Mouse (Mus musculus) forebrain, embryonic 12.5 days (tissue): ENCODE data around the gene Izumo4. TPM values are rescaled to one million over a fixed set of nuclear protein-coding genes. Genes with fewer than 3 reads are reported as not detected.
A peak's percentile ranks its signal among the peaks of the same experiment; 100 is the strongest.

ENCODE experiments used
- ATAC-seq: fragments of 200-750 bp; cut with Nextera tagmentation; 2 replicates; pipeline ENCODE4 v1.8.0; 2017; ENCODE audit warnings: moderate TSS enrichment; ENCODE audit not compliant: low FRiP score
- H3K27ac ChIP-seq: fragments of 300-500 bp; sonication (generic); 2 replicates; pipeline ENCODE4 v1.5.1; 2016; ENCODE audit warnings: mild to moderate bottlenecking
- H3K27me3 ChIP-seq: fragments of 300-500 bp; sonication (generic); 2 replicates; pipeline ENCODE4 v1.6.1; 2016; ENCODE audit warnings: mild to moderate bottlenecking
- H3K36me3 ChIP-seq: fragments of 300-500 bp; sonication (generic); replicated peaks from 2 replicates; pipeline ENCODE4 v1.6.1; 2016; ENCODE audit warnings: mild to moderate bottlenecking
- H3K4me1 ChIP-seq: fragments of 300-500 bp; sonication (generic); 2 replicates; pipeline ENCODE4 v1.6.1; 2016
- H3K4me2 ChIP-seq: fragments of 300-500 bp; sonication (generic); 2 replicates; pipeline ENCODE4 v1.6.1; 2016; ENCODE audit warnings: mild to moderate bottlenecking, moderate library complexity
- H3K4me3 ChIP-seq: fragments of 300-500 bp; sonication (generic); replicated peaks from 2 replicates; pipeline ENCODE4 v1.5.1; 2016; ENCODE audit warnings: mild to moderate bottlenecking
- H3K9ac ChIP-seq: fragments of 300-500 bp; sonication (generic); 2 replicates; pipeline ENCODE4 v1.6.1; 2016; ENCODE audit warnings: mild to moderate bottlenecking
- H3K9me3 ChIP-seq: fragments of 300-500 bp; sonication (generic); 2 replicates; pipeline ENCODE4 v1.6.1; 2016
- WGBS: fragments of 180-500 bp; shearing (Covaris S2); methylation state at CpG from one replicate; pipeline ENCODE4 v1.1.7; 2016; 5-methylcytosine and 5-hydroxymethylcytosine counted together
- polyA plus RNA-seq: library from polyadenylated mRNA; unstranded; fragments of >200 nt; fragmentation: Nextera tagmentation; extraction: Ambion mirVana; gene quantifications from 2 replicates; pipeline ENCODE4 v1.2.1, GENCODE M21; 2016

The Izumo4 gene
- polyA plus RNA-seq, 1 experiment from 2014 or later: 21.6 TPM

DNA sequence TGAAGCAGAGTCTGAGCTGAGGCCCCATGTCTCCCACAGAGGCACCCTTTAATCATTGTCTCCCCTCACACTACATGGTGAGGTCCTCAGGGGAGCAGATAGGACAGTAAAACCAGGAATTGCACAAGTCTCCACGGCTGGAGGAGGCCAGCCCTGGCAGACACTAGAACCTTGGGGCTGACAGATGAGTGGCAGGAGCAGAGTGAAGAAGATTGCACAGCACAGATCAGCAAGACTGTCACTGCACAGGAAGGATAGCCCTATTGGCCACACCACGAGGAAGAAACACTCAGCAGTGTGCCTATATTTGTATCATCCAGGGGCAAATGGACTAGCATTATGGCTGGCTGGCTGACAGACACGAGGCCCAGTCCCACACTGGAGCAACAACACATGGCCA is 8.8 kb downstream of the Izumo4 start:
- ATAC-seq: no peak
- no peak overlapping the region for H3K4me3 ChIP-seq
- no peaks in the 10 kb centered on the region for H3K27me3 ChIP-seq
- no peaks in the 10 kb centered on the region for H3K4me1 ChIP-seq
- no peaks in the 10 kb centered on the region for H3K9me3 ChIP-seq
- H3K27ac ChIP-seq: no peak overlapping the region
- peaks cover 100% of the 10 kb centered on the region for H3K36me3 ChIP-seq
- H3K4me2 ChIP-seq: no peak overlapping the region
- H3K9ac ChIP-seq: no peak overlapping the region
- WGBS: 90% methylated on average over 3 of the region's 3 CpGs

DNA sequence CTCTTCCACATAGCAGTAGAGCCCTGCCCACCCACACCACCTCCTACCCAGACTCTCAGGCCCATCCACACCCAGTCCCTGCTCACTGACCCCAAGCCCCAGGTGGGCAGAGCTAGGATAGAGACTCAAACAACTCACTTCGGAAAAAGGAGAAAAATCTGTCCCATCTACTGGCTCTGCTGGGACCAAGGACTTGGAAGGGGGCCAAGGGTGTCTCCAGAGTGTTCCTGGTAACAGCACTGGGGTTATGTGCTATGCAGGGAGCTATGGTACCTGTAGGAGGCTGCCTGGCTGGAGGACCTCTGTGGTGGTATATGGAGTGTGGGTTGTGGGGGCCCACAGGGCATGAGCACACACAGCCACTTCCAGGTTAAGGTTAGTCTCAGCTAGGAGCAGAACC is 15.3 kb downstream of the Izumo4 start:
- no peak for ATAC-seq
- Histone ChIP-seq H3K4me2 (no peak overlapping the region), H3K4me3 (no peak overlapping the region), H3K36me3 (peaks cover 98% of the 10 kb centered on the region), H3K27me3 (no peaks in the 10 kb centered on the region), H3K27ac (no peak overlapping the region), H3K4me1 (no peaks in the 10 kb centered on the region), H3K9me3 (no peaks in the 10 kb centered on the region), H3K9ac (no peak overlapping the region)
- 100% methylated on average over 1 of the region's 1 CpGs for WGBS

DNA sequence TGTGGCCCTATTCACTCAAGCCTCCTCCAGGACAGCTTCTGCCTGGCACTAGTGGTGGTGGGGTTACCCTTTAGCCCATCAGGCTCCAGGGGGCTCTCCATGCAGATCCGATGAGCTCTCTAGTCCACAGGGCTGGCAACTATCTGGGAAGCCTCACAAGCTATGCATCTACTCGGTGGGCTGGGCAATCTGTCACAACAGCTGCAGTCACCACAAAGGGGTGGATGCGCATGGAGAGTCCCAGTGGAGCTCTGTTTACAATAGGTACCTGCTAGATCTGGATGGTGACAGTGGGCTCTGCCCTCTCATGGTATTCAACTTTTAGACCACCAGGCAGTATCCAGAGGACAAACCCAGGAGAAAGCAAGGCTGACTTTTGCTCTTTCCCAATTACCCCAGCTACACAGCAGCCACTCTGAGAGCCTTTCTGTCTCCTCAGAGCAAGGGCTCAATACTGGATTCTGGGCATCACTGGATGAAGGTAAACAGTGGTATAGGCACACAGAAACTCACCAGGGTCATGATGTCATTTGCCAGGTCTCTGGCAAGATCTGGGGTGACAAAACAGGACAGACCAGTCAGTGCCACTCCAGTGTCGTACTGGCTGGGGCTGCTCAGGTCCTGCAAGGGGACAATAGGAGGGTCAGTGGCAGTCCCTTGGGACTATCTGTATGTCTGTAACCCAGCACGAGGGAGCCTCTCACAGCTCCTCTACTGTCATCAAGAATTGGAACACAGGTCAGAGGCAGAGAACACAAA is 25.6 kb downstream of the Izumo4 start:
- Histone ChIP-seq H3K4me2 (no peak overlapping the region), H3K27ac (no peak overlapping the region), H3K4me3 (no peak overlapping the region), H3K36me3 (peaks cover 98% of the 10 kb centered on the region), H3K9ac (no peak overlapping the region), H3K9me3 (no peaks in the 10 kb centered on the region), H3K27me3 (no peaks in the 10 kb centered on the region), H3K4me1 (no peaks in the 10 kb centered on the region)
- WGBS: 88% methylated on average over 5 of the region's 5 CpGs
- no peak for ATAC-seq

DNA sequence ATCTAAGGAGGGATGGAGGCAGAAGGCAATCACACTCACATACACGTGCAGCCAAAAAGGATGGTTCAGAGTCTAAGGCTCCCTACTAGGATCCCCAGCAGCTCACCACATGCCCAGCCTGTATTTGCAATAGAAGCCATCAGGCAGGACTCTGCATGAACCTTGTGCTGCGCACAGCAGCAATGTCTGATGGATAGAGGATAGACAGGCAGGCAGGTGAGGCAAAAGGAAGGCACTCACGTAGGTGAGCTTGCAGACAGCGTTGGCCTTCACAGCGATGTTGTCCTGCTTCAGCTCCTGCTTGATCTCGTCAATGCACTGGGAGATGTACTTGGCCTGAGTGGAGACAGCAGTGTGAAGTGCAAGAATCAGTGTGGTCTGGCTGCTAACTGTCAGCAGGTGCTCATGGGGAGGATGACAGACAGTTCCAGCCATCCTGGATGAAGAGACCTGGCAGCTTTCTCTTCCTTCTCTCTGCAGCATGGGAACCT is 30.7 kb downstream of the Izumo4 start:
- H3K4me2 ChIP-seq: no peak overlapping the region
- ATAC-seq: no peak
- peaks cover 79% of the 10 kb centered on the region for H3K36me3 ChIP-seq
- H3K9me3 ChIP-seq: no peaks in the 10 kb centered on the region
- H3K27me3 ChIP-seq: no peaks in the 10 kb centered on the region
- no peak overlapping the region for H3K27ac ChIP-seq
- H3K4me3 ChIP-seq: no peak overlapping the region
- 93% methylated on average over 6 of the region's 6 CpGs for WGBS
- H3K9ac ChIP-seq: no peak overlapping the region
- peaks cover 2% of the 10 kb centered on the region; the same call in 1 of the 2 replicates for H3K4me1 ChIP-seq

DNA sequence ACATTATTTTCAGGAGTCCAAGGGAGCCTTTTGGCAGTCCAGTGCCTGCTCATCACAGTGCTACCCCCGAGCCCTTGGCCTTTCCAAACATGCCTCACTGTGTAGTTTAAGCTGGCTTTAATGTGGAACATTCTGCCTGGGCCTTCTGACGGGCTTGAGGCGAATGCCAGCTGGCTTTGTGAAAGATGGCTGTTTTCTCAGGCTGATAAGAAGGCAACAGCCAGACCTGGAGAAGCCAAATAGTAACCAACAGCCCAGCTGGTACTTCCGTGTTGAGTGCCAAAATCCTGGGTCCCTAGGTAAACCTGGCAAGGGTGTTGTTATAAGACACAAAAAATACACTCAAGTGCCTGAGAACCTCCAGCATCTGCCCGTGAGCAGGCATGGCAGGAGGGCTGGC is 34.7 kb downstream of the Izumo4 start:
- peaks cover 30% of the 10 kb centered on the region for H3K4me1 ChIP-seq
- H3K4me2 ChIP-seq: no peak overlapping the region
- no peaks in the 10 kb centered on the region for H3K27me3 ChIP-seq
- no peak overlapping the region for H3K9ac ChIP-seq
- no peak for ATAC-seq
- no peaks in the 10 kb centered on the region for H3K9me3 ChIP-seq
- H3K36me3 ChIP-seq: peaks cover 38% of the 10 kb centered on the region
- 83% methylated on average over 5 of the region's 5 CpGs for WGBS
- 0 out of 2 replicates have a peak overlapping the region, but pooled peaks have one; percentile 10 for H3K27ac ChIP-seq
- no peak overlapping the region for H3K4me3 ChIP-seq

DNA sequence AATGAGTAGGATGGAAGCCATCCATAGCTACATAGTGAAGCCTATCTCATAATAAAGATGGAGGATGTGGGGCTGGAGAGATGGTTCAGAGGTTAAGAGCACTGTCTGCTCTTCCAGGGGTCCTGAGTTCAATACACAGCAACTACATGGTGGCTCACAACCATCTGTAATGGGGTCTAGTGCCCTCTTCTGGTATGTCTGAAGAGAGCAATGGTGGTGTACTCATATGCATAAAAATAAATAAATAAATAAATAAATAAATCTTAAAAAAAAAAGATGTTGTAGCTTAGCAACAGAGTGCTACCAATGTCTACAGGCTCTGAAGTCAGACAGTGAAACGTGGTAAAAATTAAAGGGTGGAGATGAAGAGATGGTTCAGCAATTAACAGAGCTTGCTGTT is 36.7 kb downstream of the Izumo4 start:
- no peak overlapping the region for H3K4me3 ChIP-seq
- H3K9me3 ChIP-seq: no peaks in the 10 kb centered on the region
- no peak overlapping the region for H3K27ac ChIP-seq
- no peak for ATAC-seq
- no peak overlapping the region for H3K4me2 ChIP-seq
- H3K4me1 ChIP-seq: peaks cover 35% of the 10 kb centered on the region
- WGBS: 80% methylated on average over 1 of the region's 1 CpGs
- peaks cover 23% of the 10 kb centered on the region; the same call in 1 of the 2 replicates for H3K36me3 ChIP-seq
- H3K27me3 ChIP-seq: no peaks in the 10 kb centered on the region
- H3K9ac ChIP-seq: no peak overlapping the region

DNA sequence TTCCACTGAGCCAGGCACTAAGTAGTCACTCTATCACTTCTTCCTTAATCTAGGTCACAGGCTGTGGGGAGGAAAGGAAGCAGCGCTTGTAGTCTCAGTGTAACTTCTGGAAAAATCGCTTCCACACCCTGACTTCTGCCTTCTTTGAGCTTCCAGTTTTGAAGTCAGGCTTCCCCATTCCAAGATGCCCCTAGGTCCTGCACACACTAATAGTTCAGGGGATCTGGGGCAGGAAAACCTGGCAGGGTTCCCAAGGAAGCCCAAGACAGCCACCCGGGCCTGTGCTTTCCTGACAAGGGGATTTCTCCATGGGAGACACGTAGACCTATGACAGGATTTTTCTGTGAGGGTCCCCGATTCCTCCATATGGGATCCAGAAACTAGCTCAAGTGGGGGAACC is 39.2 kb downstream of the Izumo4 start:
- Histone ChIP-seq H3K4me1 (peaks cover 35% of the 10 kb centered on the region), H3K27me3 (no peaks in the 10 kb centered on the region), H3K36me3 (peaks cover 11% of the 10 kb centered on the region; the same call in 1 of the 2 replicates), H3K9ac (peak overlapping the region; percentile 97), H3K4me2 (peak overlapping the region; percentile 96), H3K9me3 (no peaks in the 10 kb centered on the region), H3K27ac (no peak overlapping the region), H3K4me3 (peak overlapping the region; percentile 97)
- 42% methylated on average over 5 of the region's 5 CpGs for WGBS
- no peak for ATAC-seq

DNA sequence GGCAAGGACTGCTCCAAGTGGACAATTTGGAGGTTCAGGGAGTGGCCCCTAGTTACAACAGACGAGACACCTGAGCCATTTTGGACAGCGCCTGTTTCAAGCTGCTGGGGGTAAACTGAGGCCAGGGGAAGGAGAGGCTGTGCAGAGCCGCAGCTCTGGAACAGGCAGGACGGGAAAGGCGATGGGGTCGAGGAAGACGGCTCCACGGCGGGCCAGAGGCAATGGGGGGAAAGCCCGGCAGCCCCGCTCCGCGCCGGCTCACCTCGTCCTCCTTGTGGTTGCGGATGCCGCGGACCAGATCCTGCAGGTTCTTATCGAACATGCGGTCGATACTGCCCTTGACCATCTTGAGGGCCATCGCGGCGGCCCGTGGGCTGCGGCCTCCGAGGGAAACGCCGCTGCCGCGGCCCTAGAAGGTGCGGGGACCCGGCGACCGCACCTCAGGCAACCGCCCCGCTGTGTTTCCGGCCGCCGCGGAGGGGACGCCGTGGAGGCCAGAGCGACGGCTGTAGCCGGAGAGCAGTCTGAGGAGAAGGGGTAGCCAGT is 39.7 kb downstream of the Izumo4 start:
- Histone ChIP-seq H3K4me3 (peak overlapping the region; percentile 97), H3K36me3 (peaks cover 9% of the 10 kb centered on the region; the same call in 1 of the 2 replicates), H3K27ac (peak overlapping the region; percentile 89), H3K9ac (peak overlapping the region; percentile 97), H3K27me3 (no peaks in the 10 kb centered on the region), H3K4me1 (peaks cover 35% of the 10 kb centered on the region), H3K9me3 (no peaks in the 10 kb centered on the region), H3K4me2 (peak overlapping the region; percentile 96)
- ATAC-seq: peak; percentile 24
- WGBS: 0% methylated on average over 40 of the region's 46 CpGs

DNA sequence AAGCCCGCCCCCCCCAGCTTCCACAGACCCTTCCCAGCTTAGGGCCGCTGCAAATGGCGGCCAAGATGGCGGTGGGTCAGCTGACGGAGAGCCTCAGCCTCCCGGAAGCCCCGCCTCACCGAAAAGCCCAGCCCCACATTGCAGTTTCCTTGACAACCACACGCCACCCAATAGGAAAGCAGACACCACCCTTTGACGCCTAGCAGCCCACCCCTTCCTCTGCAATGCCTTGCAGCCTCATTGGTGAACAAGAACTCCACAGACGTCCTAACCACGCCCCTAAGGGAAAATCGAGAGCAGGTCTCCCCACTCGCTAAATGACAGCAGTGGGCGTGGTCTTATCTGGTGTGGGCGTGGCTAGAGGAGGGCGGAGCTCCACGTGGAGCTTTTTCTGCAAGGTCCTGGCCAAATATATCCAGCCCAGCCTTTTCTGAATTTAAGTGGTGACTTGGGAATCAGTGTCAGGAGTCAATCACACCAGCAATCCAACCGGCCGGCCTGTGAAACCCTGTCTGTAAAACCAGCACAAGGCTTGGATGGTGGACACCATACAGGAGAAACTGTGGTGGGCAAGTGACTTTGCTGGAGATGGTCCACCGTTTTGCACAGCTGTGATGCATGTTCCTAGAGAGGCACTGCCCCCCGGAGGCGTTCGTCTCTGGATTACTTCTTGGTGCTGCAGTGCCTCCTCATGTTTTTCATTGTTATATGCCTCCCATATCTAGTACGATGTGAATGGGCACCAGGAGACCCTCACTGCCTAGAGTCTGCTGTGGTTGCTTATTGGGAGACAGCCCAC is 40.4 kb downstream of the Izumo4 start, which contains the start of gene Ap3d1:
Gene Ap3d1 (minus strand): TSS at position 85 of the 799 bp plus-strand sequence.
- peak within 1 kb of the TSS; percentile 89 for H3K27ac ChIP-seq
- peak; percentile 99 for ATAC-seq
- peak within 1 kb of the TSS; percentile 97 for H3K9ac ChIP-seq
- peak within 1 kb of the TSS; percentile 96 for H3K4me2 ChIP-seq
- H3K9me3 ChIP-seq: no peaks in the 10 kb centered on the region
- H3K27me3 ChIP-seq: no peaks in the 10 kb centered on the region
- H3K4me3 ChIP-seq: peak within 1 kb of the TSS; percentile 97
- H3K4me1 ChIP-seq: peaks cover 35% of the 10 kb centered on the region
- WGBS: 4% methylated on average over 22 of the region's 25 CpGs
- H3K36me3 ChIP-seq: peaks cover 2% of the 10 kb centered on the region; the same call in 1 of the 2 replicates

DNA sequence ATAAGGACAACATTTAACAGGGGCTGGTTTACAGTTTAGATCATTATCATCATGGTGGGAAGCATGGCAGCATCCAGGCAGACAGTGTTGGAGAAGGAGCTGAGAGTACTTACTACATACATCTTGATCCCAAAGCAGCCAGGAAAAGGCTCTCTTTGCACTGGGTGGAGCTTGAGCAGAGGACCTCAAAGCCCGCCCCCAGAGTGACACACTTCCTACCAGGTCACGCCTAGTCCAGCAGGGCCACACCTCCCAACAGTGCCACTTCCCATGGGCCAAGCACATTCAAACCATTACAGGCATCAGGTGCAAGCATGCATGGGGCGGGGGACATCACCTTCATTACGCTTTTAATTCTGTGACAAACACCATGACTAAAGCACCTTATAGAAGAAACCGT is 42.3 kb downstream of the Izumo4 start:
- Histone ChIP-seq H3K27ac (no peak overlapping the region), H3K27me3 (no peaks in the 10 kb centered on the region), H3K4me2 (no peak overlapping the region), H3K9ac (no peak overlapping the region), H3K4me1 (peaks cover 26% of the 10 kb centered on the region), H3K4me3 (no peak overlapping the region), H3K9me3 (no peaks in the 10 kb centered on the region), H3K36me3 (no peaks in the 10 kb centered on the region)
- WGBS: 43% methylated on average over 5 of the region's 5 CpGs
- no peak for ATAC-seq

DNA sequence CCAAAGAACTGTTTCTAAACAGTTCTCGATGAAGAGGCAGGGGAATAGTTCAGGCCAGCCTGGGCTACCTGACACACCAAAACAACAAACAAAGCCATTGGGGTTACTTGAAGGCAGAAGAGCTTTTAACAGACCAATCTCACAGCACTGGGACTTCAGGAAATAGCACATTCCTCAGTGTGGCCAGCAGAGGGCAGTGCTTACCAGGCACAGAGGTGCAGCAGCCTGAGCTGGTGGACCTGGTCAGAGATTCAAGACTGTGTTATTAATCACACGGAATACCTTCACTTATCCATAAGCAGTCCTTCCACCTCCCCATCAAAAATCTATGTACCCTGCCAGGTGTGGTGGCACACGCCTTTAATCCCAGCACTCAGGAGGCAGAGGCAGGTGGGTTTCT is 45.4 kb downstream of the Izumo4 start:
- Histone ChIP-seq H3K4me3 (no peak overlapping the region), H3K9ac (no peak overlapping the region), H3K27me3 (no peaks in the 10 kb centered on the region), H3K36me3 (no peaks in the 10 kb centered on the region), H3K4me1 (peaks cover 15% of the 10 kb centered on the region), H3K4me2 (no peak overlapping the region), H3K9me3 (no peaks in the 10 kb centered on the region), H3K27ac (no peak overlapping the region)
- 15% methylated on average over 3 of the region's 3 CpGs for WGBS
- no peak for ATAC-seq

DNA sequence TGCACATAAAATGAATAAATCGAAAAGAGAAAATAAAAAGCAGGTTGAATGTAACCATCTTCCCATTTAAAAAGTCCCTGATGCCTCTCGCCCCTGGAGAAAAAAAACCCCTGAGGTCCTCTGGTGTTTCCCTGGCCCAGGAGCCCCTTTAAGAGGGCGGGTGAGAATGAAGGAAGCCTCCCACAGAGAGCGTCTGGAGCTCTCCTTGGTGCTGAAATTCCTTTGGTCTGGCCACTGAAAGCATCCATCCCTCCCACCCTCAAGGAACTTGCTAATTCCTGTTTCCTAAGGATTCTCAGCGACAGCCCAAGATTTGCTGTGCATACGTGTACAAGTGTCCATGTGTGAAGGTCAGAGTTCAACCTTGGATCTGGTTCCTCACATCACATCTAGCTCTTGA is 46.6 kb downstream of the Izumo4 start:
- Histone ChIP-seq H3K4me2 (no peak overlapping the region), H3K27me3 (no peaks in the 10 kb centered on the region), H3K9me3 (no peaks in the 10 kb centered on the region), H3K36me3 (no peaks in the 10 kb centered on the region), H3K4me1 (peaks cover 13% of the 10 kb centered on the region), H3K27ac (no peak overlapping the region), H3K9ac (no peak overlapping the region), H3K4me3 (no peak overlapping the region)
- no peak for ATAC-seq
- 9% methylated on average over 6 of the region's 6 CpGs for WGBS
